Mouse (Mus musculus): Measurements from ENCODE around the gene Msx2. TPM values are rescaled to one million over a fixed set of nuclear protein-coding genes. Genes with fewer than 3 reads are reported as not detected.

The Msx2 gene
- 1 to 10 TPM in 1 of 2 experiments, under 1 TPM in 1; 0.69 to 1.1 TPM for total RNA-seq (2021)
- long read RNA-seq, experiment 1: 0 reads
- long read RNA-seq, experiment 2, partial matches to known transcripts: 0 of 2 reads
- long read RNA-seq, experiment 2, other reads (novel, unspliced or antisense): 0 of 2 reads

GRCm38 (mm10) chr13:53472614-53473124 lies at the start of gene Msx2:
TSS of gene Msx2 (minus strand) at chr13:53473074.
- DNase-seq (ENCODE audit: low spot score in 2 of 2): peak; percentile 13 to 47
- peak within 1 kb of the TSS; percentile 43 for H3K4me3 ChIP-seq
- H3K27ac ChIP-seq: no peak within 1 kb of the TSS

GRCm38 (mm10) chr13:53521468-53521867 lies 48.6 kb upstream of the Msx2 start:
- no peak for DNase-seq (ENCODE audit: low spot score in 2 of 2)
- Histone ChIP-seq H3K27ac (no peak overlapping the region), H3K4me3 (no peak overlapping the region)
- TF ChIP-seq CTCF (conservative IDR thresholded peaks at IDR 0.05): no peak

More at GRCm38 (mm10) chr13:53472614-53473124, at the start of gene Msx2:
- TF ChIP-seq CTCF (conservative IDR thresholded peaks at IDR 0.05): no peak

- Histone ChIP-seq H3K4me3 (no peak overlapping the region), H3K27ac (no peak overlapping the region)
- TF ChIP-seq CTCF (conservative IDR thresholded peaks at IDR 0.05): no peak
- no peak for DNase-seq (ENCODE audit: low spot score in 2 of 2)
Measured at GRCm38 (mm10) chr13:53520343-53520937, 47.6 kb upstream of the Msx2 start.

GRCm38 (mm10) chr13:53519727-53520126 lies 46.9 kb upstream of the Msx2 start:
- TF ChIP-seq CTCF (conservative IDR thresholded peaks at IDR 0.05): no peak
- Histone ChIP-seq H3K4me3 (no peak overlapping the region), H3K27ac (no peak overlapping the region)
- no peak for DNase-seq (ENCODE audit: low spot score in 2 of 2)

GRCm38 (mm10) chr13:53518306-53518705 lies 45.4 kb upstream of the Msx2 start:
- no peak for DNase-seq (ENCODE audit: low spot score in 2 of 2)
- TF ChIP-seq CTCF (conservative IDR thresholded peaks at IDR 0.05): no peak
- no peak overlapping the region for H3K4me3 ChIP-seq
- H3K27ac ChIP-seq: no peak overlapping the region

- Histone ChIP-seq H3K4me3 (no peak overlapping the region), H3K27ac (no peak overlapping the region)
- no peak for DNase-seq (ENCODE audit: low spot score in 2 of 2)
- no peak for TF ChIP-seq CTCF (conservative IDR thresholded peaks at IDR 0.05)
Measured at GRCm38 (mm10) chr13:53514574-53514973, 41.7 kb upstream of the Msx2 start.

GRCm38 (mm10) chr13:53511366-53511765 lies 38.5 kb upstream of the Msx2 start:
- Histone ChIP-seq H3K4me3 (no peak overlapping the region), H3K27ac (no peak overlapping the region)
- no peak for DNase-seq (ENCODE audit: low spot score in 2 of 2)
- no peak for TF ChIP-seq CTCF (conservative IDR thresholded peaks at IDR 0.05)

- no peak for DNase-seq (ENCODE audit: low spot score in 2 of 2)
- no peak for TF ChIP-seq CTCF (conservative IDR thresholded peaks at IDR 0.05)
Measured at GRCm38 (mm10) chr13:53502406-53502805, 29.5 kb upstream of the Msx2 start.

GRCm38 (mm10) chr13:53501561-53502253 lies 28.8 kb upstream of the Msx2 start:
- Histone ChIP-seq H3K27ac (no peak overlapping the region), H3K4me3 (no peak overlapping the region)
- no peak for DNase-seq (ENCODE audit: low spot score in 2 of 2)
- no peak for TF ChIP-seq CTCF (conservative IDR thresholded peaks at IDR 0.05)

More at GRCm38 (mm10) chr13:53502406-53502805, 29.5 kb upstream of the Msx2 start:
- Histone ChIP-seq H3K4me3 (no peak overlapping the region), H3K27ac (no peak overlapping the region)

- DNase-seq (ENCODE audit: low spot score in 2 of 2): no peak
- no peak for TF ChIP-seq CTCF (conservative IDR thresholded peaks at IDR 0.05)
- H3K27ac ChIP-seq: no peak overlapping the region
- no peak overlapping the region for H3K4me3 ChIP-seq
Measured at GRCm38 (mm10) chr13:53501057-53501456, 28.2 kb upstream of the Msx2 start.

GRCm38 (mm10) chr13:53486512-53486911 lies 13.6 kb upstream of the Msx2 start:
- DNase-seq (ENCODE audit: low spot score in 2 of 2): no peak
- no peak overlapping the region for H3K4me3 ChIP-seq
- no peak for TF ChIP-seq CTCF (conservative IDR thresholded peaks at IDR 0.05)
- no peak overlapping the region for H3K27ac ChIP-seq

GRCm38 (mm10) chr13:53475701-53476188 lies 2.9 kb upstream of the Msx2 start:
- Histone ChIP-seq H3K4me3 (peak overlapping the region; percentile 13; the same call in 1 of the 2 replicates), H3K27ac (no peak overlapping the region)
- DNase-seq (ENCODE audit: low spot score in 2 of 2): no peak
- no peak for TF ChIP-seq CTCF (conservative IDR thresholded peaks at IDR 0.05)

- TF ChIP-seq CTCF (conservative IDR thresholded peaks at IDR 0.05): no peak
Measured at GRCm38 (mm10) chr13:53474491-53474890, 1.6 kb upstream of the Msx2 start.

More at GRCm38 (mm10) chr13:53474491-53474890, 1.6 kb upstream of the Msx2 start:
- H3K27ac ChIP-seq: no peak overlapping the region
- DNase-seq (ENCODE audit: low spot score in 2 of 2): no peak
- H3K4me3 ChIP-seq: no peak overlapping the region

Measured in layer of hippocampus, adult 2 months (tissue).